Mouse (Mus musculus): ENCODE data around the gene Tmem253. TPM values are rescaled to one million over a fixed set of nuclear protein-coding genes. Genes with fewer than 3 reads are reported as not detected.

Gene Tmem253
- not detected in 2 replicates for polyA plus RNA-seq (2012; ENCODE audit: insufficient read depth, insufficient read length, low replicate concordance, missing spikeins)

DNA sequence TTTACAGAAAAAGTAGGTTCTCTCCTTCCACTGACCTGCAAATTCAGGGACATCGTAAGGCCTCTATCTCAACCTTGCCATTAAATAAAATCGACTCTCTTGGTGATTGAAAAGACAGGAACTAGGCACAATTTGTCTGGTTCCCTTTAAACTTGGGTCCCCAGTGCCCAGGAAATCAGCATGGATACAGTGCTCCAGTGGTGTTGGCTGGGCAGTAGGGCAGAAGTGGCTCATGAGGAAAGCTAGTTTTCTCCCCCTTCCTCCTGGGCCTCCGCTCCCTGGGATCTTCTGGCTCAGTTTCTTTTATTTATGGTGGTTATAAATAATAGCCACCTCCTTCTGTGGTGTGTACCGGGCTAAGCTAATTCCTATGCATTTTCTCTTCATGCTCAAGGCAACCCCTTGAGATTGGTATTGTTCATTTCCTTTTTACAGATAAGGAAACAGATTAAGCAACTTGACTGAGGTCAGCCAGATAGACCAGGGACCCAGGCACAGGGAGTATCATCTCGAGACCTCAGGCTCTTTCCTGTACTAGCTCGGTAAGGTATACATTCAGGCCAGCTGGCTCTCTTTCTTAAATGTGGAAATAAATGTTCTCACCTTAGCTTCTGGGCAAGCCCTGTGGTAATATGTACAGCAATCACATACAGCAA is at the start of gene Tmem253:
Gene Tmem253 (plus strand): TSS at position 214 of the 656 bp plus-strand sequence.
- no peak for TF ChIP-seq POLR2A (IDR thresholded peaks at IDR 0.05; ENCODE audit: insufficient read depth, low read depth, low read length)
- TF ChIP-seq CTCF (IDR thresholded peaks at IDR 0.05; ENCODE audit: insufficient read depth, low read depth, low read length), result no peak
- H3K4me3 ChIP-seq (ENCODE audit: insufficient read depth, low read depth, low read length), result peak within 1 kb of the TSS; percentile 60
- WGBS, result 18% methylated on average over 6 of the region's 6 CpGs
- H3K4me1 ChIP-seq (ENCODE audit: control insufficient read depth, insufficient read depth, low read length), result peaks cover 15% of the 10 kb centered on the region
- H3K27ac ChIP-seq (ENCODE audit: insufficient read depth, low read depth, low read length), result peak within 1 kb of the TSS; percentile 83

DNA sequence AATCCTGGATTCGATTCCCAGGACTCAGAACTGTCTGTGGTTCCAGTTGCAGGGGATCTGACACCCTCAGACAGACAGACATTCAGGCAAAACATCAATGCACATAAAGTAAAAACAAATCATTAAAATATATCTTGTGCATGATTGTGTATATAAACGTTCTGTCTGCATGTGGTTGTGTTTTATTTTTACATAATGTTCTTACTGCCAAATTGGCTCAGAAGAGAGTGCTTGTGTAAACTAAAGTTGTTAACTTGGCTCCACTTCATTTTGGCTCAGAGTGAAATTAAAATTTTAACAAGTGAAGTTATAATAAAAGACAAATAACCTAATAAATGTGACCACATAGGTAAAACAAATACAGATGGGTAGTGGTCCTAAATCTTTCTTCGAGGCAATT is 48.1 kb upstream of the Tmem253 start:
- TF ChIP-seq CTCF (IDR thresholded peaks at IDR 0.05; ENCODE audit: insufficient read depth, low read depth, low read length) (no peak), POLR2A (IDR thresholded peaks at IDR 0.05; ENCODE audit: insufficient read depth, low read depth, low read length) (no peak)
- Histone ChIP-seq H3K4me1 (ENCODE audit: control insufficient read depth, insufficient read depth, low read length) (no peaks in the 10 kb centered on the region), H3K4me3 (ENCODE audit: insufficient read depth, low read depth, low read length) (no peak overlapping the region), H3K27ac (ENCODE audit: insufficient read depth, low read depth, low read length) (no peak overlapping the region)
- 75% methylated on average over 3 of the region's 3 CpGs for WGBS

DNA sequence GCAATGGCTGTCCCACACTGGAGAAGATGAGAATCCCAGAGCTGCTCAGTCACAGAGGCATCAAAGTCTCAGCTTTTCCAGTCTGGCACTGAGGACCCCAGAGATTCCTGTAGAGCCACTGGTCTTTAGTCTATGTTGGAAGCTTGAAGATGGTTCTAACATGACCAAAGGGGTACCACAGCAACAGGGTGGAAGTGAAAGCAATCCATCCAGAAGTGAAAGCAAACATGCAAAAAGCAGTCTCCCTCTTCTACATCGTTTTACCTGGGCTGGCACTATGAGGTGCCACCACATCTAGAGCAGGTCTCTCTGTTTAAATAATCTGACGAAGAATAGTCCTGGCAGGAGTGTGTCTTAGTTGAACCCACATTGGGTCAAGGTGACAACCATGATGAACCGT is 36.2 kb upstream of the Tmem253 start:
- 90% methylated on average over 3 of the region's 3 CpGs for WGBS
- Histone ChIP-seq H3K4me1 (ENCODE audit: control insufficient read depth, insufficient read depth, low read length) (peaks cover 4% of the 10 kb centered on the region), H3K27ac (ENCODE audit: insufficient read depth, low read depth, low read length) (no peak overlapping the region), H3K4me3 (ENCODE audit: insufficient read depth, low read depth, low read length) (no peak overlapping the region)
- TF ChIP-seq POLR2A (IDR thresholded peaks at IDR 0.05; ENCODE audit: insufficient read depth, low read depth, low read length), result no peak
- no peak for TF ChIP-seq CTCF (IDR thresholded peaks at IDR 0.05; ENCODE audit: insufficient read depth, low read depth, low read length)

DNA sequence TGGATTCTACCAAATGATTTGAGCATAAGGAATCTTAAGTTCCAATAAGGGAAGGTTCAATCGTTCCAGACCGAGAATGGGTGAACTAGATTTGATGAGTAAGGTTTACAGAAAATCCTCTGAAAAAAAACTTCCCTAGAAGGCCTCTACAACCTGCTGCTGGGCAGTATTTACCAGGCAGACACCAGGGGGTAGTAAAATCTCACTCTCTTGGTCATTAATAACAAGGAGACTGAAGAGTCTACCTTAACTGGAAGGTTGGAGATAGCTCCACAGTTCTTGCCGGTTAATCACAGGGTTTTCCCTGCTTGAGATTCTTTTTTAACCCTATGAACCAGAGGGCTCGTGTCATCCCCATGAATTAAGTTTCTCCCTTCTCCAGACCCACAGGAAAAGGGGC is 32.2 kb upstream of the Tmem253 start:
- Histone ChIP-seq H3K27ac (ENCODE audit: insufficient read depth, low read depth, low read length) (no peak overlapping the region), H3K4me1 (ENCODE audit: control insufficient read depth, insufficient read depth, low read length) (peaks cover 20% of the 10 kb centered on the region), H3K4me3 (ENCODE audit: insufficient read depth, low read depth, low read length) (no peak overlapping the region)
- WGBS, result 72% methylated on average over 4 of the region's 4 CpGs
- no peak for TF ChIP-seq POLR2A (IDR thresholded peaks at IDR 0.05; ENCODE audit: insufficient read depth, low read depth, low read length)
- TF ChIP-seq CTCF (IDR thresholded peaks at IDR 0.05; ENCODE audit: insufficient read depth, low read depth, low read length), result no peak

DNA sequence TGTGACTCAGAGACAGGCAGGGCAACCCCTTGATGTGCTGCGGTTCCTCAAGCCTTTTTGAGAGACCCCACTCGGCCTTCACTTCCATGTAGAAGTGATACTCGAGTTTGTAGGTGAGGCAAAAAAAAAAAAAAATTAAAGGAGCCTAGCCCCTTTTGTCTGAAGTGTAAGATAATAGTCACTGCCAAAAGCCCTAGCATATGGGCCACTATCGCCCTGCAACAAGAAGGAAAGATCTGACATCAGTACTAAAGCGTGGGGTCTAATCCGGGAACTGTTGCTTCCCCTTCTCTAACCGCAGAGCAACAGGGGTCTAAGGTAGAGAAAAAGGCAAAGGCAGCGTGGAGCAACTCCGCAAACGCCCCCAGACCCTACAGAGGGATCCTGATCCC is 31.6 kb upstream of the Tmem253 start:
- H3K27ac ChIP-seq (ENCODE audit: insufficient read depth, low read depth, low read length), result no peak overlapping the region
- TF ChIP-seq CTCF (IDR thresholded peaks at IDR 0.05; ENCODE audit: insufficient read depth, low read depth, low read length) (no peak), POLR2A (IDR thresholded peaks at IDR 0.05; ENCODE audit: insufficient read depth, low read depth, low read length) (no peak)
- H3K4me1 ChIP-seq (ENCODE audit: control insufficient read depth, insufficient read depth, low read length), result peaks cover 20% of the 10 kb centered on the region
- H3K4me3 ChIP-seq (ENCODE audit: insufficient read depth, low read depth, low read length), result peak overlapping the region; percentile 52
- WGBS, result 38% methylated on average over 10 of the region's 10 CpGs

DNA sequence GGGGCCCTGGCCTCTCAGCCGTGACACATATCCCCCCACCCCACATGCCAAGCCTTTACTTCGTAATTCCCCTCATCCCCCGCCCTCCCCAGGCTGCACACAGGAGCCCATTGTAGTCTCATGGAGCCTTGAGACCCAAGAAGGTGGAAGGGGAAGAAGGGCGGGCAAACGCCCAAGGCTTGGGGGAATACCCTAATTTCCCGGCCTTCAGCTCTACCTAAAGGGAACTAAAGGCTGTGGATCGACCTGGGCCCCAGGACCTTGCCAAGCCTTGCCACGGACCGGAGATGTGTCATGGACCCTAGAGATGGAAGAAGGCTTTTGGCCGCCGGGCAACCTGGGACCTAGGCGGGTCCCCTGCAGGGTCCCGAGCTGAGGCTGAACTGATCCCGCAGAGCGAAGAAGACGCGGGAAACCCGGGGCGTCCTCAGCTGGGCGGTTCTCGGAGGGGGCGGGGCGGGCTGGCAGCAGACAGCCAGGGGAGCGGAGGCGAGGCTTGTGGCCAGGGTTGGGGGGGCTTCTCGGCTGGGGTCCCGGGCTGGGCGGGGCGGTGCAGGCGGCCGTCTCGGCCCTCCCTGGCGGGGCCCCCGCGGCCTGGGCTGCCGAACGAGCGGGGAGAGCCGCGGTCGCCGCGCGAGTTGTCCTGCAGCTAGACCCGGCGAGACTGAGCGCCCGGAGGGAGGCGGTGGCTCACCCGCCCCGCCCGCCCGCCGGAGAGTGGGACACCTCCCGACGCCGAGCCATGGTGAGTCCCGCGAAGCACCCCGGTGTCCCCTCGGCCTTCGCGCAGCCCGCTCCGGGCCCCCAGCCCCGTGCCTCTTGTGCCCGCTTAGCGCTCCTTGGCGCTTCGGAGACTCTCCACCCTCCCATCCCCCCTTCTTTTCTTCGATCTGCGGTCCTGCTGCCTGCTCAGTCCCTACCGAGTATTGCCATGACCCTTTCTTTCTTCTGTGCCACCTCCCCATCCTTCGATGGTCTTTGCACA is 30.9 kb upstream of the Tmem253 start, which contains the start of gene Arhgef40:
Gene Arhgef40 (plus strand): TSS at position 473 of the 985 bp plus-strand sequence.
- TF ChIP-seq POLR2A (IDR thresholded peaks at IDR 0.05; ENCODE audit: insufficient read depth, low read depth, low read length) (0 out of 2 replicates have a peak, but pooled peaks have one; percentile 10), CTCF (IDR thresholded peaks at IDR 0.05; ENCODE audit: insufficient read depth, low read depth, low read length) (no peak)
- Histone ChIP-seq H3K4me3 (ENCODE audit: insufficient read depth, low read depth, low read length) (peak within 1 kb of the TSS; percentile 52), H3K27ac (ENCODE audit: insufficient read depth, low read depth, low read length) (peak within 1 kb of the TSS; percentile 89), H3K4me1 (ENCODE audit: control insufficient read depth, insufficient read depth, low read length) (peaks cover 20% of the 10 kb centered on the region)
- under 1% methylated on average over 74 of the region's 74 CpGs for WGBS

DNA sequence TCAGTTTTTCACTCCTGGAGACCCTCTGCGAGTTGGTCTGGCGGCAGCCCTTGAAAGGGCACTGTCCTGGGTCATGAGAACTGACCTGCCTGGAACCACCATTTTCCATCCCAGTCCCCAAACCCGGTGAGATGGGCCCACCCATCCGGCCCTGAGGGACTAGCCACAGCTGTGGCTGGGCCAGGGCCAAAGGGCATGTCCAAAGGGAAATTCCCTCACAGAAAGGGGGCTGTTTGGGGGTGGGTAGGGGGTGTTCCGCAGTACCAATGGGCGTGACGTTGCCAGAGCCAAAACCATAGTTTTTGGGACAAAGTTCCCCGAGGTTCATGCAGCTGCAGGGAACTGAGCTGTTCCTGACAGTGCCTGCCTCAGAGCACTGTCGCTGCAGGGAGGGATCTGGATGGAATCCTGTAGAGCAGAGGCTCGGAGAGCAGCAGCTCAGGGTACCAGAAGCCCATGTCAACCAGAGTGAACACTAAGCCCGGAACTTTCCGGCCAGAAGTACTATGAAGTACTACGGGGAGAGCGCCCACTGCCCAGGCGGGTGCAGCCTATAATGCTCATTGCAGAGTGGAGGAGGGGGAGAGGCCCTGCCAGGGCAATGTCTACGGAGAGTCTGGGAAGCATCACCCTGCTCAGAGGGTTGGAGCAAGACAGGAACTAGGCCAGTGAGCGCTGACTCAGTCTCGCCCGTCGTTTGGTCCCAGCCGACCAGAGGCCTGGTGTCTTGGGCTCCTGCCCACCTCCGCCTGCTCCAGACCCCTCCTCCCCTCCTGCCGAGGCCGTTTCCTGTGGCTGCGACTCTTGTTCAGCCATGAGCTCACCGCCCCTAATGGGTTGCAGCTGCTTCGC is 29.9 kb upstream of the Tmem253 start:
- peak overlapping the region; percentile 89 for H3K27ac ChIP-seq (ENCODE audit: insufficient read depth, low read depth, low read length)
- peak overlapping the region; percentile 52 for H3K4me3 ChIP-seq (ENCODE audit: insufficient read depth, low read depth, low read length)
- H3K4me1 ChIP-seq (ENCODE audit: control insufficient read depth, insufficient read depth, low read length), result peaks cover 20% of the 10 kb centered on the region
- TF ChIP-seq CTCF (IDR thresholded peaks at IDR 0.05; ENCODE audit: insufficient read depth, low read depth, low read length), result no peak
- 2% methylated on average over 27 of the region's 27 CpGs for WGBS

DNA sequence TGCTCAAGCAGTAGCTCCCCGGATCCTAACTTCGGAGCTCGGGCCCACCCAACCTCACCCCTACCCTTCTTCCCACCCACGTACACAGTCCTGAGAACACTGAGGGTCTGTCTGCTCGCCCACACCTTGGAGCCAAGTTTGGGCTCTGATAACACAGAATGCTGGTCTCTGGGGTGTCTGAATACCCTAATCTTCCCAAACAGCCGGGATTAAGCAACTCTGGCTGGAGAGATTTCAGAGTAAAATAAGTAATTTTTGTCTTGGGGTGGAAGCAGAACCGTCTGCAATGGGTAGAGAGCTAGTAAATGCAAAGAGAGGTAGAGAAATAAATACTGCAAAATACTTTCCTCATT is 29.3 kb upstream of the Tmem253 start:
- Histone ChIP-seq H3K4me3 (ENCODE audit: insufficient read depth, low read depth, low read length) (peak overlapping the region; percentile 52), H3K4me1 (ENCODE audit: control insufficient read depth, insufficient read depth, low read length) (peaks cover 20% of the 10 kb centered on the region), H3K27ac (ENCODE audit: insufficient read depth, low read depth, low read length) (peak overlapping the region; percentile 89)
- TF ChIP-seq CTCF (IDR thresholded peaks at IDR 0.05; ENCODE audit: insufficient read depth, low read depth, low read length), result no peak
- no peak for TF ChIP-seq POLR2A (IDR thresholded peaks at IDR 0.05; ENCODE audit: insufficient read depth, low read depth, low read length)
- 8% methylated on average over 7 of the region's 7 CpGs for WGBS

All from olfactory bulb, adult 2 months (tissue).